Mouse (Mus musculus) embryo, embryonic 10 days (tissue): Measurements from ENCODE around the gene Ralgps2.

Source experiments
- DNase-seq: peaks from one replicate; pipeline ENCODE4 v3.0.0-alpha.2; 2015; ENCODE audit warnings: low spot score

Ralgps2 gene

DNA sequence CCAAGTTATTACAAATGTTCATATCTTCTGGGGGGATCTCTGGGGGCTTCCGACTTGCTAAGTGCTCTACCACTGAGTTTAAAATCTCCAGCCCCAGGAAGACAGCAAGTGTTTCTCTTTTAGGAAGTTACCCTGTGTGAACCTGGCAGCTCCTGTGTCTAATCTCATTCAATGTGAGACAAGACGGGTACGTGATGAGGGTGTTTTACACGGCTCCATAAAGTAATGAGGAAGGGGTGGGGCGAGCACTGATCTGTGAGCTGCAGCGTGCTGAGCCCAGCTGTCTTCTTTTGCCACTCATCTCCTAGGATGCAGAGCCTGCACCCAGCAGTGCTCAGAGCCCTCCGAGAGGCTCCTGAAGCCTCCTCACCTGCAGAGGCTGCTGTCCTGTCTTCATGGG, 127.5 kb downstream of the Ralgps2 start:
- DNase-seq, result no peak

DNA sequence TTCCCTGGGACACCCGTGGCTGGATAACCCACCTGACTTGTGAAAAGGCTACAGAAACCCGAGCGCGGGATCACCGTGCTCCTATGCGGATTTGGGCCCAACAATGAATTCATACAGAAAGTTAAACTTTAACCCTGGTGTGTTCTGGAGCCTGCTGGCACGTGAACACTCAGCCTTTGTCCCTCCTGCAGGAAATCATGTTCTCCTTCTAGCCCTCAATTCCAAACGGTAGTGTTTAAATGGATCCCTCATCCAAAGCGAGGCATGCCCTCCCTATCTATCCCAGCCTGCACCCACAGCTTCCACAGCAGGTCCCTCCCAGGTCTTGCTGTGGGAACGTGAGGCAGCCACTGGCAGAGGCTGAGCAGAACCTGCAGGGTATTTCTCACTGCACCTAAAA, 131.1 kb downstream of the Ralgps2 start:
- no peak for DNase-seq

DNA sequence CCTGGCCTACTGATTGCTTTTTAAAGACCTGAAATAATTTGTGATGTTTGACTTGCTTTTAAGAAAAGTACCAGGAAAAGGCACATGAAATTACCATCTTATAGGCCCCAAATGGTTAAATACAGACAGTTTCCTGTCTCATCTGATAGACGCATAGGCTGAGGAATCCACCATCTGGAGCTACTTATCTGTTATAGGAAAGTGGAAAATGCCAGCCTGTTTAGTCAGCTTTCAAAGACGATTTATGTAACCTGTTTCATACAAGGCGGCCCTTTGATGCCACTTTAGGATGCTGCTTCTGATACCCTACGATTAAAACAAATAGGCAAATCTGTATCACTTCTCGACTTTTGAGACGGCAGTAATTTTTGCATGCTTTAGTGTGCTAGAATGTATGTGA, 138.2 kb downstream of the Ralgps2 start:
- peak; percentile 45 for DNase-seq

DNA sequence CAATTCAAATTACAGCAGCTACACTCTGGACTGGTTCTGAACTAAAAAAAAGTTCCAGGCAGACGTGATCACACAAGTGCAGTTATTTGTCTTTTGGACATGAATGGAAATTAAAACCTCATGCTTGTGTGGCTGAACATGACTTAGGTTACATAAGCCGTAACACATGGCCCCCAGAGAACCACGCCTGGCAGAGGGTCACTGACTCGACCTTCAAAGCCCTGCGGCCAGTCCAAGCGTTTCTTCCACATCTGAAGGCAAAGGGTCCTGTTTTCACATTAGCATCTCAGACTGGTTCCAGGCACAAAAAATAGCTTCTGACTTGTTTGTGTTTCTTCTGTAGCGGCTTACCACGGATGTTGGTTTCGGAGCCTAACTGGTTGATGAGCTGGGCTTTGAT, 143.2 kb downstream of the Ralgps2 start:
- peak; percentile 81 for DNase-seq

DNA sequence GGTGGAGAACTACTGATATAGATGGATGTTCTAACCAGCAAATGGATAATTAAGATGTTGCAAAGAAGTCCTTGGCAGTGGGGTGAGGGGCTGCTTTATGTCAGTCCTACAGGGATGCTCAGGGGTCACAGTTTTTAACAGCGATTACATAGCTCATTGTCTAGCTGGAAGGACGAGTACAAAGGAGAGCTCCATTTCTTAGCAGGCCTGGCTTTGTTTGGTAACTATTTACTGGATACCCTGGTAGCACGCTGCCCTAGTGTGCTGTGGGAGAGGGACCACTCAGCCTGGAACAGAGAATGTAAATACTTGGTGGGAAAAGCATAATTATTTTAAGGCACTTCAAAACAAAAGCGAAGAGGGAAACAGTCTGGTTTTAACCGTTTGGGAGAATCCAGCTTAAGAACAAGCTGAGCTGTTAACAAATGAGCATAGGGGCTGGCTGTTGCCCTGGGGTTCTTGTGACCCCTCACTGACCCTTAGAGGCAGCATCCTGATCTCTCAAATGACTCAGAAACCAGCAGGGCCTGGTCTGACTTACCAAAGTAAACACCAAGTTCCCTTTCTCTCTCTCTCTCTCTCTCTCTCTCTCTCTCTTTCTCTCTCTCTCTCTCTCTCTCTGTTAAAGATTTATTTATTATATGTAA, 149.5 kb downstream of the Ralgps2 start:
- peak; percentile 85 for DNase-seq

DNA sequence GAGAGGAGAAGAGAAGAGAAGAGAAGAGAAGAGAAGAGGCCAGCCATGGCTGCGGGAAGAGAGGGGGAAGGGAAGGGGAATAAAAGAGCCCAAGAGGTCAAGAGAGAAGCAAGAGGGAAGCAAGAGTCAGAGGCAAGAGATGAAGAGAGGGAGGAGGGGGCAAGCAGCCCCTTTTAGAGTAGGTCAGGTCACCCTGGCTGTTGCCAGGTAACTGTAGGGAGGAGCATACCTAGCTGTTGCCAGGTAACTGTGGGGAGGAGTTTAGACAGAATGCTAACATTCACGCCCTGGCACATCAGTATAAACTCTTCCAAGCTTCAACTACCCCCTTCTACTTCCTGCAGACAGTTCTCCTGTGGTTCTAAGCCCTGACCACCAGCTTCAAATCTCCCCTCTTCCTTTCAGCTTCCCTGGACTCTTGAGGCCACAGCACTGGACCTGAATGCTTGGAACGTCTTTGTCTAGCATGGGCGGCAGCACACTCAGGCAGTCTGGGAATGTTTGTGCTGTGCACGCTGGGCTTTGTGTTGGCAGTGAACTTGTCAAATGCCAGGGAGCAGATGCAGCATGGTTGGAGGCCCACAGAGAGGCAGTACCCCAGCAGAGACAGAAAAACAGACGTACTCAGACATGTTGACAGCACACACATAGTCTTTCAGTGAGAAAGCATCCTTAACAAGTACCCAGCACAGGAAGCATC, 152.1 kb downstream of the Ralgps2 start:
- peak; percentile 62 for DNase-seq

DNA sequence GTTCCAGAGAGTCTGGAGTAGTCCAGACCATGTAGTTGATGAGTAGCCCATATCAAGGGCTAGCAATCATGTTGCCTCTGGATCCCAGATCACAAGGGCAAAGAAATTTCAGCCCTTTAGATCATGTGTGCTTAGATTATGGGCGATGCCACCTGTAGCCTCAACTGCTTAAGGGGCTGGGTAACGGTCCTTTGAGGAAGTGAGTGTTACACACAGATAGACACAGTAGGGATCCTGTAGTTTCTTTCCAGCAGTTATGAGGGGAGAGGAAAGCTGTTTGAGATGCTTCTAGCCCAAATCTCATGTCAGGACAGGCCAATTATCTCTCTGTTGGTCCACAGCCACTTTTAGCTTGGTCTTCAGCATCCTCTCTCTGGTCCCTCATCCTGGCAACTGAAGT, 153.4 kb downstream of the Ralgps2 start:
- no peak for DNase-seq

DNA sequence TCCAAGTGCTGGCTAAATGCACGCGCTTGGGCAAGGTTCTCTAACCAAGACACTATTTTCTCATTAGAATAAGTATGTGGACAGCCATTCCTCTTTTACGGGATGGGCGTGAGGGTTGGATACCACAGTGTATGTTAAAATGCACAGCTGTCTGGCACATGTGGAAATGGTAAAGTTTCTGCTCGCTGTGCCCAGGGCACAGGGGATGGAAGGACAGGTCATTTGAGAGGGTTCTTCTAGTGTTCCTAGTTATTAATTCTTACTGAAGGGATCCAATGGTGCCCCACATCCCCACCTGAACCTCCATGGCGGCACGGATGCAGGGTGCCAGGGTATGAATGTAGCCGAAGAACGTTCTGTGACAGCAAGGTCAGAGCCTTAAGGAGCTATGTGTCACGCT, 154.5 kb downstream of the Ralgps2 start:
- DNase-seq, result no peak

DNA sequence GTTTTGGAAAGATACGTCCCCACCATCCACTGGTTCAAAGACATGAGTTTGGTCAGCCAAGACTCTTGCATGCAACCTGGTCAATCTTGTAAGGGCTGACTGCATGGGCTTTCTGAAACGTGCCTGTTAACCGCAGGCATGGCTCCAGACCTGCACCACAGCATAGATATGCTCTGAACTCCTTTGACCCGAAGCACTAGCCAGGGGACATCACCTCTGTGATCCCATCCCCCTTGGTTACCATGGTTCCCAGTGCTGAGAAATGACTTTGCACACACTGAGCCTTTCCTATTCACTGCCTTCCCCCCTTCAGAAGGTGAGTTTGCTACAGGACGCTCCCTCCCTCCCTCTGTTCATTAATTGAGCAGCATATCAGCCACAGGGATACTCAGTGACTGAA, 155.3 kb downstream of the Ralgps2 start:
- DNase-seq, result peak; percentile 75

DNA sequence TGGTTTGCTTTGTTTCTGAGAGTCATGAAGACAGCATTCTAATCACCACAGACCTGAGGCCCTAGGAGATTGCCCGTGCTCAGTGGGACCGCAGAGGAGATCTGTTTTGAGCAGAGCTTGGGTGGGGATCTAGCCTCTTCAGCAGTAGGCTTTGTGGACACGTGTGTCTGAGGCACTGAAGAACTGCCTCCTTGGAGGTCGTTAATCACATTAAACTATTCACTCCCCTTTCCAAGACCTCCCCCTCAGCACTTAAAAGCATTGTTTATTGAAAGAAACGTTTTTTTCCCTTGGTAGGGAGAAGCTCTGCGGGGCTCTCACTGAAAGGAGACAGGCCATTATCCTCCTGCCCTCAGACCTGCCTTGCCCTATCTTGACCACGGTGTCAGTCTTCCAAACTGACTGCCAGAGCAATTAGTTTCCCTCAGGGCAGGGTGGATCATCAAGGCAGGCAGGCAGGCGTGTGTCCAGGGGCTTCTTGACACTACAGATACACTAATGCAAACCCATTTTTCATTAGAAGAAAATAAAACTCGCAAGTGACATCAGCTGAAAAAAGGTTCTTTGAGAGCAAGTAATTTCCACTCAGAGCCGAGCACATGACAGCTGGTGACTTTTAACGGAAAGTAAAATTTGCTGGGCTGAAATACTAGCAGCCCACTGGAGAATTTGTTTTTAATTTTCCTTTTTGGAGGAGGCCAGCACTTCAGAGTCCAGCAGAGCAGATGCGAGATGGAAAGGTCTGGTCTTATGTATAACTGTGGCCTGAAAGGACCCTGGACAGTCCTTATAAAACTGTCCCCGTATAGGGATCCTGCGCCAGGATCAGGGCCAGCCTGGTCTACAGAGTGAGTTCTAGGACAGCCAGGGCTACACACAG, 157.2 kb downstream of the Ralgps2 start:
- peak; percentile 81 for DNase-seq

DNA sequence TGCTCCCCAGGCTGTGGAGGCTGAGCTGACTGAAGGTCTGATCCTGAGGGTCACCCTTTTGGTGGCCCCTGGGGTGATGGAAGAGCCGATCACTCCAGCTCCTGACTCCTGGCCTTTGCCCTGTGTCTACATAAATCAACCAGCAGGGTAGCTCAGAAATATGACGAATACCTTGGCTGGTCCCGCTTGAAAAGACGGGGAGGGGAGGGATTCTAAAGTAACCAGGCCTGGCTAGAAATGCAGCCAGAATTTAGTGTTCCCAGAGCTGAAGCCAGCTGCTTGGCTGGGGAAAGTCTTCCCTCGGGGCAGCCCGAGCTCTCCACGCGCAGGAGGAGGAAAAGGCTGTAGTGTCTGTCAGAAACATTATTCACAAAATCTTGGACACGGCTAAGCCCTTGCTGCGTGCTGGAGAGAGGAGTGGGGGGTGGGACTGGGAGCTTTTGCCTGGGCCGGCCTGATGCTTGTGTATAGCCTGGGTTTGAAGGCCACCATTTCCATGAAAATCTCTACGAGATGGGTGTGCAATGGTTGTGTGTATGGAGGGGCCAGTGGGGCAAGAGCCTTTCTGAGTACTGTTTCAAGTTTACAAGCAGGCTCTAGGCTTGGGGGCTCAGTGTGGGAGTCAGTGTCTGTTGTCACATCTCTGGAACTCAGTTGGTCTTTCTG, 158.2 kb downstream of the Ralgps2 start:
- DNase-seq, result peak; percentile 90

DNA sequence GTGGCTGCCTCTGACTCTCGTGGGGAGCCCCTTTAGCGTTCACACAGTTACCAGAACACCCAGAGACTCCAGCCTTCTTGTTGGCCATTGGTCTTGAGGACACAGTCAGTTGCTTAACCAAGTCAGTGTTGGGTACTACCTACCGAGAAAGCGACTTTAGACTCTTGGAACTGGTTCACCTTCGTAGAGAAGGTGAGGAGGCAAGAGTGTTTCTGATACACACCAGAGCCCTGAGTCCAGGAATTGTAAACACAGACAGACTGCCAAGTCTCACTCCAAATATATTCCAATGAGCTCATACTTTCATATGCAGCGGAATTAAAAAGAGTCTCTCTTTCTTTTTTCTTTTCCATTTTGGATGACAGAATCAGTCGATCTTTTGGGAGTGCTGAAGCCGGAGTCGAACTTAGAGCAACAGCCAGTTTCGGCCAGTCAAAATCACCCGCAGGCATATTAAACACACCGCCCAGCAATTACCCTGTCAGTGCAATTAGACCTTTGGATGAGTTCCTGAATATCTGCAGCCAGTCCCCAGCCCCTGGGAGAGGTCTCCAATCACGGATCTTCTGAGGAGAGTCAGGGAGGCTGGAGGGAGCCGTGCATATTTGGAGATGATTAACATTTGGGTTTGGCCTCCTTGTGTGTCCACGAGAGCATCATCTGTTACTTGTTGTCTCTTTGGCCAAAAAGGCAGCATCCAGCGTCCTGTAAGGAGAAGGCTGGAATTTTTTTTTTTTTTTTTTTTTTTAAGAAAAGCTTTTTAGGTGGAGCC, 159.0 kb downstream of the Ralgps2 start:
- peak; percentile 46 for DNase-seq

DNA sequence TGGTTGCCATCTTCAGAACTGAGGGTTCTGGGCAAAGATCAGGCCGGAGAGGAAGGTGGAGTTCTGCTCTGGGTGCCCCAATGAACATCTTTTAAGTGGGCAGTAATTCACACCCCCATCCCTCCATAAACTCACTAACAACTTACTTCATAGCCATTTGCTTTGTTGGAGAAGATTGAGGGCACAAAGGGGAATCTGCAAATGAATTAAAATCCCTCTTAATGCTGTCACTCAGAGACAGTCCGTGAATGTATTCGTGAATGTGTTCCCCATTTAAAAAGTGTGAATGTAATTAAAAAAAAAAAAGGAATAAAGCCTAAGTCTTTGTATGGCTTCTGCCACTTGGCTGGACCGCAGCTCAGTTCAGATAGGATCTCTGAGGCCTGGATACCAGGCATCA, 159.8 kb downstream of the Ralgps2 start:
- no peak for DNase-seq

DNA sequence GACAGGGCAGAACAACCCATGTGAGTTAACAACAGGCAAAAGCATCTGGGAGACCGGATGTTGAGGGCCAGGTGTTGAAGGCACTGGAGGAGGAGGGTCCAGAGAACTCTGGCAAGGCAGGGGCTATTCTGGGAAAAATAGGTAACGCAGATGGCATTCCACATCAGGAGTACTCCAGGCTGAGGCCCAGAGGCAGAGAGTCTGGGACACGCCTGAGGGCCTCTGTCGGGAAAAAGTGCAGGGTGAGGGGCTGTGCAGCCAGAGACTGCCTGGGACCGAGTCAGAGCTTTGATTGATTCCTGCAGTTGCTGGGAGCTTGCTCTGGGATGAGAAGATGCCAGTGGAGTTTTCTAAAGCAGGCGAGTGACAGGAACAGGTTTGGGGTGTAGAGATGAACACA, 160.4 kb downstream of the Ralgps2 start:
- DNase-seq, result peak; percentile 63

DNA sequence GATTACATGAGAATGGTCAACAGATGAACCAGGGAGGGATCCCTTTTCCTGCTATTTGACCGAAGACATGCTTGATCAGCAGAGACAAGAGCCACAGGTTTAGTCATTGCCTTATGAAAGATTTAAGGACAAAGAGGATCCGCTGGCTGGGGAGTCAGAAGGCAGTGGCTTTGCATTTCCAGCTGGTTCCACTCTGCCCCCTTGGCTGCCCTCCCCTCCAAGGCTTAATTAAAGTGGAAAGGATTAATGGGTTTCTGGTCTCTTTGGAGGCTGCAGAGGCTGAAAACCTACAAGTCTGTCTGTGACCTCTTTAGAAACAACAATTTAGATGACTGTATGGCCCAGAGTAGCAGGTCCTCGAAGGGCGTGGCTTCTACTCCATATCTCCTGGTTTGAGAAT, 161.5 kb downstream of the Ralgps2 start:
- DNase-seq, result no peak

DNA sequence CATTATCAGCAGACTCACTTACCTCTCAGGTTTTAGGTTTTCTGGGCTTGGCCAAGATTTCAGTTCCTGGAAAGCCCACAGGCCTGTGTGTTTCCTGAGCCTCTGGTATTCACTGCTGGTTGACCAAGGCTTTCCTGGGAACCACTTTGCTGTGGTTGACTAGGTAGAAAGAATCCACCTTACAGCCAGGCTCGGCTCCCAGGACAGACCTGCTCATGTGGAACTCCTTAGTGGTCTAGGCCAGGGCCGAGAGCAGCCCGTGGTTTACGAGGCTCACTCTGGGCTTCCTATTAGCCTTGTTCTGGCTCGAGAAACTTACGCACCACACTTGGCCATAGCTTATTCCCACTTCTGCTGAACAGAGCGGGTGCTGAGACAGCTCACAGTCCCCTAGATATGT, 163.4 kb downstream of the Ralgps2 start:
- DNase-seq, result no peak

DNA sequence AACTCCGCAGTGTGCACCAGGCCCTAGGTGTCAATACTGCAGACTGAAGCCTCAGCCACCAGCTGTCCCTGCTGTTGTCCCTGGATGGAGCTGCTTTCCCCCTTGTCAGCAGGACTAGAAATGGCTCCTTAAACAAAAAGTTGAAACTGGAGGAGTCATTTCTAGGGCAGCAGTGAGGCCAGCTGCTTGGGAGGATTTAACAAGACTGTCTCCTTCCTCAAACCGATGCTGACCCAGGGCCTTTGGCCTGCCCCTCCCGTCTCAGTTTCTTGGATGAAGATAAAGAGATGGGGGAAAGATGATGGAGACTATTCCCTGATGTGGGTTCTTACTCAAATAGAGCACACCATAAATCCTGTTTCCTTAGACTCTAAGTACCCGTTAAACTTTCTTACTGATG, 164.2 kb downstream of the Ralgps2 start:
- DNase-seq, result no peak

DNA sequence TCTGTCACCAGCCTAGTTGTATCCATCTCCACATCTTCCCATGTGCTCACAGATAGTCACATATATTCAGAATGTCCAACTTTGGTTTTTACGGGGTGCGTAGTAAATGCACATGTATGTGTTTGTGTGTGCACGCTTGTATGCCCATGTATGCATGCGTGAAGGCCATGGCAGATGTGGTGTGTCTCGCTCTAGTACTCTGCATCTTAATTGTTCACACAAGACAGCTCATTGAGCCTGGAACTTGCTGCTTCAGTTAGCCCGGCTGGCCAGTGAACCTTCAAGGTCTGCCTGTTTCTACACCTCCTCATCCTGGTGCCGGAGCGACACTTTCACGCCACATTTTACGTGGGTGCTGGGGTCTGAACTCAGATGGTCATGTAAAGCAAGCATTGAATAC, 168.6 kb downstream of the Ralgps2 start:
- no peak for DNase-seq

DNA sequence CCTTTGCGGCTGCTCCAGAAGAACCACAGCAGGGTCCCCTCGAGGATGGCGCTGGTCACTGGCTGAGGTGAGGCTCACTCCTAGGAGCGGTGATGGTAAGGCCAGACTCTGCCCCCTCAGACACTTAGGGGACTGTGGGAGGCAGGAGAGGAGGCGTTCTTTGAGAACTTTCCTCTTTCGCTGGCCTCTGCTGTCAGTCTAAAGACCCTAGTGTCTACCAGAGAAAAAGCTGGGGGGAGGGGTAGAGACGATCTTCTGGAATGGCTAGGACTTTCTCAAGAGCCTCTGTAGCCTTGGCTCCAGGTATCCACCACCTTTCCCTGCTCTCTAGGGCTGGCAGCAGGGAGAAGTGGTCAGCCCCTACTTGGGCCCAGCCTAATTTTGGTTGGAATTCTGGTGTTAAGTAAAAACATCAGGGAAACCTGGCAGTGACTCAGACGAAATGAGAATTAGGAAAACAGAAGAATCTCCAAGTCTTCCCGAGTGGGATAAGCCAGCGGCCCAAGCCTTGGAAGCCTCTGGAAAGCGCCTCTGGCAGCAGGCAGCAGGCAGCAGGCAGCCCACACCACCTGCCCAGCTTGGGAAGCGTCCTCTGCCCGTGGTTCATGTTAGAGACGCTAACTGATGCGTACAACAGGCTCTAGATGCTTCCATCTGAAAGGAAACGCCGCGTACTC, 169.7 kb downstream of the Ralgps2 start:
- no peak for DNase-seq

DNA sequence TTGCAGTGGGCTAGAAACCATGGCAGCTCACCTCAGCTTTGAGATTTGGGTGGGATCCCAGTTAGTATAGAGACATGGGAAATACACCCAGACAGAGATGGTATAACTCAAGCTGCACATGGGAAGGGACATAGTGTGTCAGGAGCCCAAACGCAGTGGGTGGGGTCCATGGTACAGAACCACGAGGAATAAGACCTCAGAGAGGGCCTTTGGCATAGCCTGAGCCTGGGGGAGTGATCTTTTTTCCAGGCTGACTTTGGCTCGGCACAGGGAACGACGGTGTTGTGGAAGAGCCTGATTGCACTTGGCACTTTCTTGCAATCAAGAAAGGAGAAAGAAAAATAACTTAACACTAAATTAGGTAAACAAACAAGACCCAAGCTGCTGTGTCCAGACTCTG, 170.3 kb downstream of the Ralgps2 start:
- no peak for DNase-seq

DNA sequence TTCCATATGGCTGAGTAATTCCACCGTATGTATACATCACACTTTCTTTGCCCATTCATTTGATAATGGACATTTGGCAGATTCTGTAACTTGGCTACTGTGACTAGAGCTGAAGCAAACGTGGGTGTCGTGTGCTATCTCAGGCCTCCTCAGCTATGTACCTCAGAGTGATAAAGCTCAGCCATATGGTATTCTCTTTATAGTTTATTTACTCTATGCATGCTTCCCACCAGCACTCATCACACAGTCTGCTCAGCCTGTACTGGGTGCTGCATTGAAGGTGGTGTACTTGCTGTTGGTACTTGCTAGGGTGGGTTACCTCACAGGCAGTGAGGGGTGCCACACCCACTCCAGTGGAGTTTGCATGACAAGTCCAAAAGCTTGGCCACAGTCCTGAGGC, 174.1 kb downstream of the Ralgps2 start:
- DNase-seq, result no peak
